Mouse (Mus musculus) olfactory bulb, adult 2 months (tissue): ENCODE results near the gene Tbc1d2.

Source experiments
- CTCF ChIP-seq: fragments of 200-500 bp; IDR thresholded peaks from 2 replicates; pipeline ENCODE4 v1.5.1; 2012; ENCODE audit warnings: low read depth, mild to moderate bottlenecking, low read length, moderate library complexity; ENCODE audit not compliant: insufficient read depth
- POLR2A ChIP-seq: fragments of 200-500 bp; IDR thresholded peaks from 2 replicates; pipeline ENCODE4 v1.6.1; 2012; ENCODE audit warnings: mild to moderate bottlenecking, low read depth, low read length, moderate library complexity; ENCODE audit not compliant: insufficient read depth

DNA sequence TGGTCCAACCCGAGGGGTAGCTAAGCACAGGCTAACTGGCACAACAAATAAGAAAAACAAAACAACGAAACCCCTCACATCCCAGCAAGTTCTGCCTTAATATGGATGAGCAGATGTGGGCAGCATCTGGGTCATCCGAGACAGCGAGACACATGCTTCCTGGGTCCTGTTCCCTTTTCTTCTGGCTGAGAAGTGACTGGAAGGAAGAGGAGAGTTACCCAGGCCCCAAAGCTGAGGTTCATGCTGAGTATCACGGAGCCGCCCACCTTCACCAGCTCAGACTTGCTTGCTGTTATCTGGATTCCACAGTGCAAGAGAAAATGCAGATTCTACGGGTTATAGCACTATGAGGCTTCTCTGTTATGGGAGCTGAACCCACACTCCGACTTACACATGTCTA, 29.1 kb downstream of the Tbc1d2 start:
- TF ChIP-seq POLR2A, result no peak
- TF ChIP-seq CTCF, result no peak
